Mouse (Mus musculus) T-helper 1 cell (primary cell): Measurements from ENCODE around the gene Abo.

Source experiments
- in situ Hi-C: fragments of 300-600 bp; cut with MboI, MseI; formaldehyde crosslinking; loops from one replicate; pipeline ENCODE4 v1.15.1; 2025; ENCODE audit warnings: high pct_unique_total_duplicates

Gene Abo

DNA sequence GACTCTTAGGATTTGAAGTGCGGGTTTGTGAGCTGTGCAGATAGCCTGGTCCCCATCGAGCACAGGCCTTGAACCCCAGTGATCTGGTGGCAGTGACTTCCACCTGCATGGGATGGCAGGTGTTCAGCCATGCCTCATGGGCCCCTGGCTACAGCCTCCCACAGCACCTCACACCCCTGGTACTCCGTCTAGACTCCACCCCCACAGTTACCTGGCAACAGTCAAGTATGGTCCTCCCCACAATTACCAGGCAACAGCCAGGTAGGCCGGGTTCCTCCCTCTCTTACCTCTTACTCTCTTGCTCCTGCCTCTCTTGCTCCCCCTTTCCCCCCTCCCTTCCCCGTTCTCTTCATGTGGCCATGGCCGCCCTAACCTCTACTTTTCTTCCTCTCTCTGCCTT lies 5.9 kb upstream of the Abo start:
- in situ Hi-C loops: no loop called here

DNA sequence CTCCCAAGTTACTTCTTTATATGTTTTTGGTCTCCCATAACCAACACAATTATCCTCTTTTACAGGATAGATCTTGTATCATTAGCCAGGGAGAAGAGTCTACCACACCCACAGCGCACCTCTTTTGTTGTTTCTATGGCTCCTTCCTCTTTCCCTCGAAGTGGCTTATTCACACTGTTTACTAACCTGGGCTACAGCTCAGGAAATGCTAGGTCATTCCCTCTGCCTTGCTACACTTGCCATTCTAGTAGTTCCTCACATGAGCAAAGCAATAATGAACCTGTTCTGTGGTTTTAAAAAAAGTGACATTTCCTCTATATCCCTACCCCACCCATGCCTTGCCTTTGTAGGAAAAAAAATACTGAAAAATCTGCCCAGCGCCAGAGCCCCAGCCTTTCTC lies 1.9 kb downstream of the Abo start:
- in situ Hi-C loops: no loop called here

DNA sequence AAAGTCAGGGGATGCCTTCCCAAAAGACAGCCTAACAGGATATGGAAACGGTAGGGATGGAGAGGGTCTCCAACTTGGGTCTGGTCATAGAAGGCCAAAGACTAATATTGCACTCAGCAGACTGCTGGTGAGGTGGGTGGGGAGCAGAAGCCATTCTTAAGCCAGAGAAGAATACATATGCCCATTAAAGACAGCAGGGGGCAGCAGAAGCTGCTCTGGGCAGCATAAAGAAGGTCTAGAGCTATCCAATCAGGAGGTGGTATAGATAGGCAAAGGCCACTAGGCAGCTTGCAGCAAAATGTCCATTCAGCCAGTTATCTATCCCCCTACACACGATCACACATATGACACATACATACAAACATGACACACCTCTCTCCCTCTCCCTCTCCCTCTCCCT lies 17.1 kb downstream of the Abo start:
- in situ Hi-C loops: no loop called here

DNA sequence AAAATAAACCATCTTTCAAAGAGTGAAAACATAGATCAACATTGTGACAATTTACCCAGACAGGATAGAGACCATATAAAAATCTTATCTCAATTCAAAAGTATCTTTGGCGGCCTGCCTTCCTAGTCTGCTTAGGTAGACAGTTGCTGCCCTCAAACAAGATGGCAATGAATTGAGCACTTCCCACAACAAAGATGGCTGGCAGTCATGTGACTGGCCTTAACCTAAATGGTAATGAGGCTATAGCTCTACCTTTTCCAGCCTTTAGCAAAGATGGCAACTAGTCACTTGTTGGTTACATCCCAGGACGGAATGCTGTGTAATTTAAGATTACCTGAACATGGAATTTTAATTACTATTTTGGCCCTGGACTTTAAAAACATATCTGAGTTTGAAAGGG lies 32.3 kb downstream of the Abo start:
- in situ Hi-C loops: no loop called here

DNA sequence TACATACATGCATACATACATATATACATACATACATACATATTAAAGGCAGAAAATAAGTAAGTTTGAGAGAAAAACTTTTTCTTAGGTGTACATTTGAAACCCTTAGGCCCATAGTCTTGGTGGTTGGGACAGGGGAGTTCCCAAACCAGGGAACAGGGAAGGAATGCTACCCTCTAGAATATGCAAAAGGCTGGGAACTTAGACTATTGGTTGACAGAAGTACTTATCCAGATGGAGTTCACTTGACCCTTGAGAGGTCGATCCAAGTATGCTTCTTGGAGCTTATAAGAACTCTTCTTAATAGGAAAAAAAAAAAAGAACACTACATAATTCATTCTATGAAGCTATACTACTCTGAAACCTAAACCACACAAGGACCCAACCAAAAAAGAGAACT lies 36.7 kb downstream of the Abo start:
- in situ Hi-C loops: no loop called here

DNA sequence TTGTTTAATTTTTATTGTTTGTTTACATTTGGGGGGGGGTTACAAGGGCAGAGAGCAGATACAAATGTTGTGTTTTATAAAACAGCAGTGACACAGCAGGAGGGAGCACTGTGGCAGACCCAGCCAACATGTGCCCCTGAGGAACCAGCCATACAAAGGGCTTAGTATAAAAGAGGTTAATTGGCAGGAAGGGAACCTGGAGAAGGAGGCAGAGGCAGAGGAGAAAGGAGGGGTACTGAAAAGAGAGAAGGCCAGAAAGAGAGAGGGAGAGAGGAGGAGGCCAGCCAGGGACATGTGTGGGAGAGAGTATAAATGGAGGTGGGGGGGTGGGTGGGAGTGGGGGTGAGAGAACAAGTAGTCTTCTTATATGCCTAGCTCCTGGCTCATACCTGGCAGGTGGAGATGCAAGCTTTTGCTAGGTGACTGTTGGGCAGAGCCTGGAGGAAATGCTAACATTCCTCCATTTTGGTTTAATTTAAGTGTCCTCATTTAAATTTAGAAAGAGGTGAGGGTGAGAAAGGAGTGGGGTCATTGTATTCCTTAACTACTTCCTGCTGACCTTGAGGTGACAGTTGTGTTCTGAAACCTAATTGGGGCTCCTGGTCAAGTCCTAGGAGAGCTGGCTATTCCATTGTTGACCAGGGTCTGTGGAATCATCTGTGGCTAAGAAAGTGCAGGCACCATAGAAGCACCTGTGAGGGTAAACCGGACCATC lies 37.4 kb downstream of the Abo start:
- in situ Hi-C loops: no loop called here
